Mouse (Mus musculus): ENCODE data around the gene Elavl2.

The Elavl2 gene

DNA sequence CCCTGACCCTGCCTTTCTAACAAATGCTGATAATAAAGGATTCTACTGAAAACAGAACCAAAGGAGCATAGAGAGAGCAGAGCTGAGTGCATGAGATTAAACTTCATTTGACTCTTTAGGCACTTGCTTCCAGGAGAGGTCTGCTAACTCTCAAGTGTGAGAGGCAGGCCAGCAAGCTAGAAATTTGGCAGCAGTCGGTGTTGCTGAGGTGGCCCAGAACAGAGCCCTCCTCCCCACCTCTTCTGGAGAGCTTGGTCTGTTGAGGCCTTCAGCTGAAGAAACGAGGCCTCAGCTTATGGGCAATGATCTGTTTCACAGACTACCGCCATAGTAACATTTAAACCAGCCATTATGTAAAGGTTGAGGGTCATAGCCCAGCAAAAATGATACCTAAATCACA, 186.7 kb downstream of the Elavl2 start:
- DNase-seq (ENCODE audit: low spot score in 2 of 2) = no peak

DNA sequence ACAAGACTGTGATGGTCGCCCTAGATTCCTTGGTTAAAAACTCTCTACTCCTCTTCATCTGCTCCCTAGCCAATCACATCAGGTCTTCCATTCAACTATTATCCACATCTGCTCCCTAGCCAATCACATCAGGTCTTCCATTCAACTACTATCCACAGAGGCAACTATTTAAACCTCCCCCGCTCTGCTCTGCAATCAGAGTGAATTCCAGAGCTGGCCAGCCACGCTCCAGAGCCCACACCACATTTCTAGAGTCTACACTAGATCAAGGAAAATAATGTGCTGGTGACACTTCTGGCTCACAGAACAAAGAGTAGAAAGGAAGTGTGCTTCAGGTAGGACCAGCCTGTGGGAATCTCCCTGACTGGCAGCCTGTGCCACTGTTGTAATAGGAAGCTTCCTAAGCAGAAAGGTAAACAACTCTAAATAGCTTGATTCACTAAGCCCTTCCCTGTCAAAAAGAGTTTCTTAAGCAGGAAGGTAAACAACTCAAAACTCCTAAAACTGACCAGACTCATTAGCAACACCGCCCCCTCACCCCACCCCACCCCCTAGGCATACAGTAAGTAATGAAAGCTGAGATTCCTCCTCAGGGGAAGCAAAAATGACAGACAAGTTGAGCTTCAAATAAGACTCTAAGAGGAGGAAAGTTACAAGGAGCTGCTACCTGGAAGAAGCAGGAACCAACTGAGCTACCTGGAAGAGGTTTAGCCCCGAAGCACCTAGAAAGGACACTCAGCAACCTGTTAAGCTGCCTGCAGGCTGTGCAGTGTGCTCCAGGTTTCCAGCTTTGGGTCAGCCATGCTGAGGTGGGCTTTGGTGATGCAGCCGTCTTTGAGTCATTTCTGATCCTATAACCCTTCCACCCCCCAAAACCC, 191.9 kb downstream of the Elavl2 start:
- no peak for DNase-seq (ENCODE audit: low spot score in 2 of 2)
